Mouse (Mus musculus) liver, adult (tissue): ENCODE results near the gene Hsd17b3.

Experiments
- GATA4 ChIP-seq: IDR thresholded peaks from 2 replicates; pipeline ENCODE4 v1.6.1; 2014; ENCODE audit warnings: mild to moderate bottlenecking, low read length; ENCODE audit not compliant: insufficient replicate concordance

Hsd17b3 gene

DNA sequence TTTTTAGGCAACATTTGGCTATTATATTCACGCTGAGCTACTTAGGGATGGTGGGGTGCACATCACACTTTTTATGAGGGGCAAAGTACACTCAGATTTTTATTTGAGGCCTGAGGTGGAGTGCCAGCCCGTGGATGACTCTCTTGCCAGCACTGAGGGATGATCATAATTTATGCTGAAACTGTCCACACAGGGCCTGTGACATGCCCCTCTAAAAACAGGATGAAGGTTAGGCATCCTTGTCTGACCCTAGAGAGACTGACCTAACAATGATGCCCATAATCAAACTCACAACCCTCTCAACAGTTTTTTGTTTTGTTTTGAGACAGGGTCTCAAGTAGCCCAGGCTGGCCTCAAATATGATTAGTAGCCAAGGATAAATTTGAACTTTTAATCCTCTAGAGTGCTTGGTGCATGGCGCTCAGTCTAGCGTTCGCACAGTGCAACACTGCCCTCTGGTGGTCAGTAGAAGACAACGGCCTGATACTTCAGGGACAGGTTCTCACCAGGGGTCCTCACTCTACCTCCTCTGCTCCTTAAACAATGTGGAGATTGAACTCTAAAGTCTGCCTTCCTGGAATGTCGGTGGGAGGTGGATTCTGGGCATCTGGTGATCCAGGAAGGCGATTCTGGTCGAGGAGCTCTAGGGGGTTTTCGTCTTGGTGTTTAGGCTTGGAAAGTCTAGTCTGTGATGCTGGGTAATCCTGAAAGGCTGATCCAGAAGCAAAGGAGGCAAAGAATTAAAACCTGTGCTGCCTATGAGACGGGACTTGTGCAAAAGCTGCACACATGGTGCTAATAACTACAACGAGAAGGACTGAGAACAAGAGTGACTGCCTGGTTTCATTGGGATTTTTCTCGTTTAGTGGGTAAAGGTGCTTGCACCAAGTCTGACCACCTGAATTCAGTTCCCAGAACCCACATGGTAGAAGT, 52.7 kb downstream of the Hsd17b3 start:
- no peak for TF ChIP-seq GATA4

DNA sequence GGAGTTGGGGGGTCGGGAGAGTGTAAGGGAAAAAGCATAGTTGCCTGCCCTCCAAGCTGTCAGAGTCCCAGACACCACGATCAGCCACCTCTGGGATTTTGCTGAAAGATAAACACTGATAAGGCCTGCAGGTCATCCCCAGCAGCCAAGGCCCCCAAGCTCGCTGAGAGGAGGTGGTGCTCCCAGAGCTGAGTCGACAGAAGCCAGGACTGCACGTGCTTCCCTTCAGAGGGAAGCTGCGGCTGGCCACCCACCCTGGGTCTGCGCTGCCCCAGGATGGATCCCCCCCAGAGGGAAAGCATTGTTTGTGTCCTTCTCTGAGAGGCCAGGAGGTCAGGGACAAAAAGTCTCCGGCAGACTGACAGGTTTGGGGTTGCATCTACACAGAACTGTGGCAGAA, 54.0 kb downstream of the Hsd17b3 start:
- TF ChIP-seq GATA4: no peak

DNA sequence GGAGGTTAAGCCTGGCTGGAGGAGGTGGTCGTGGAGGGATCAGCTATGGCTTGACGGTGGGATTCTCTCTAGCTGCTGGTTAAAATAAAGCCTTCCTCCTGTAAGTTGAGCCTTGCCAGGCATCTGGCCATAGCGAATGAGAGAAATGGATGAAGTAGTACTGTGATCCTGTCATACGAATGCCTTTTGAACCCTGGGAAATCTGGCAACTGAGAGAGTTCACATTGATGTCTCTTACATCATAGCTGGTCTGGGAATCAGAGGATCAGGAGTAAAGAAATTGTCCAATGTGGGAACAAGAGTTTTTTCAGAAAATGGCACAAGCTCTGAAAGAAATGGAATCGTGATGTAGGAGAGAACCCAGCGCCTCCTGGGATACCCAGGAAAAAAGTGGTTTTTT, 55.1 kb downstream of the Hsd17b3 start:
- TF ChIP-seq GATA4: no peak

DNA sequence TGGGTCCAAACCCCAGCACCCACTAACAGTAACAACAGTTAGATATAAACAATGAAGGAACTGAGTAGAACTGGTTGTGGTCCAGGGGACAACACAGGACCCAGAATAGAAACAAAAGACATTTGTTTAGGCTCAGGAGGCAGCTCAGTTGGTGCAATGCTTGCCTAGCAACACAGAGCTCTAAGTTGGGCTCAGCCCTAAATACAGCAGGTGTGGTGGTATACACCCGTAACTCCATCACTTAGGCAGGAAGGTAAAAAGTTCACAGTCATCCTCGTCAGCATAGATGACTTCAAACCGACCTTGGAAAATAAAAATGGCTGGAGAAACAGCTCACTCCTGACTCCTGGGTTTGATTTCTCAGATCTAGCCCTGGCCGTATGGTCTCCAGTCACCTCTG, 55.8 kb downstream of the Hsd17b3 start:
- no peak for TF ChIP-seq GATA4

DNA sequence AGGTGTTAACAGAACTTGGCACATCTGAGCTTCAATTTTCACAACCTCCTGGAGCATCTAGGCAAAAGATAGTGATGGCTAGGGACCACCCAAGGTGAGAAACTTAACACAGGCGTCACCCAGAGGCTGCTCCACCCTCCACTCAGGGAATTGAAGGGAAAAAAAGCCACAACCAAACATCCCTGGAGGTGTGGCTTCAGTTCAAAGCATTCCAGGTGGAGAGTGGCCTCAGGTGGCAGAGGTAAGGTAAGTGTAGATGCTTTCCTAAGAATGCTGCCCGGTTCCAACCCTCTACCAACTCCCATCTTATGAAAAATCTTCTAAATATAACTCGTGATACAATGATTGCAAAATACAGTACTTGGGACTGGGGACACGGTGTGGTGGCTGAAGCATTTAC, 57.8 kb downstream of the Hsd17b3 start:
- no peak for TF ChIP-seq GATA4

GRCm38 (mm10) chr13:64030792-64031191, 58.2 kb downstream of the Hsd17b3 start:
- TF ChIP-seq GATA4: no peak

DNA sequence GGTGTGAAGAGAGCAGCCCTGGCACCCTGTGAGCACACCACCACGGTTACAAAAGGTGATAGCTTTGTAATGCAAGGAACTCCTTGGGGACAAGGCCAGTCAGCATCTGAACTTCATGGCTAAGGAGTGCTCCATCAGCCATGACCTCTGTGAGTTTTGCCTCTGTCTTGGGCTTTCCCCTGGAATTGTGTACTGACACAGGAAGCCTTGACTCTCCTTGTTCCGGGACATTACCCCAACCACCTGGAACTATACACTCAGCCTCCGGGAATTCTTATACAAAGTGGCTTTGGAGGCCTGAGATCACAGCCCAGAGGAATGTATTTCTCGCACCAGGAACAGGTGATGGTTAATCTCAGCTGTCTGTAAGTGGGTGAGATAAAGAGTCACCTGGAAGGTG, 64.2 kb downstream of the Hsd17b3 start:
- no peak for TF ChIP-seq GATA4

DNA sequence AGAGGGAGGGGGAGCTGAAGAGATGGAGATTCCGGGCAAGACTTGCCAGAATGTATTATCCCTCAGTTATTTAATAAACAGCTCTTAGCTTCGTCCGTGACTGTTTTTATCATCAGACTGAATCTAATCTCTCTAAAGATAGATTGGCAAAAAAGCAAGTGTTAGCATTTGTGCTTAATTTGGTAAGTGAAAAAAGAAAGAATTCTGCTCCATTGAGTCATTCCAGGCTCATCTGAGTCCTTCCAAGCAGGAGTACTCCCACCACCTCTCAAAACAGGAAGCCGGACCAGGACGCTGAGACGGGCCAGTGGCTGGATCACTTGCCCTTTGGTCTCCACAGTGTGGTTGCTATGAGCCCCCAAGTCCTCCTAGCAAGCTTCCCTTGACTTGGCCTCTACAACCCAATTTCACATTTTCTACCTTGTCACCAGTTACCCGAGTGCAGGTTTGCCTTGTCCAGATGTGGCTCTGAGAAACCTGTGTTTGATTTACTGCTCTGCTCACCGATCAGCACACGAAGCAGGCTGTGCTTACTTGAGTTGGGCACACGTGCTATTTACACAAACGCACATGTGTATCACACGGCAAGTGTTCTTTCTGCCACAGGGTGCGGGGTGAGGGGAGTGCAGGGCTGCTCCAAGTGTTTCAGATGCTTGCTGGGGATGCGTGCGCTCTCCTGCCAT, 66.1 kb downstream of the Hsd17b3 start:
- no peak for TF ChIP-seq GATA4

GRCm38 (mm10) chr13:64020902-64021311, 68.1 kb downstream of the Hsd17b3 start:
- no peak for TF ChIP-seq GATA4

GRCm38 (mm10) chr13:64018586-64019141, 70.4 kb downstream of the Hsd17b3 start:
- TF ChIP-seq GATA4: no peak

- no peak for TF ChIP-seq GATA4
These were observed 73.0 kb downstream of the Hsd17b3 start for GRCm38 (mm10) chr13:64016048-64016447.

DNA sequence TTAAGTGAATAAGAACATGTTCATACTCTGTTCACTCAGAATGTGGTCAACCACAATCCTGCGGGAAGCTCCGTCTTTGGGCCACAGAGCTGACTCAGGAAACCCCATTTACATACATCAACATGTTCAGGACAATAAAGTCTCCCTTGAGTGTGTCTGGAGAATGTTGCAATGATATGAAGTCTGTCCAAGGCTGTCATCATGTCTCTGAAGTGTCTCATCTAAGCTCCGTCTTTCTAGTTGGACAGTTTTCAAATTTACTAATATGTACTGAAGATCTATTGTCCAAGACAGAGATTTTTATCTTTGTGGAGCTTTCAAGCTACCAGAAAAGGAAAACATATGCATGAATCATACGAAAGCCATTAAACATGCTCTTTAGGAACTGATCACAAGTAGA, 77.9 kb downstream of the Hsd17b3 start:
- no peak for TF ChIP-seq GATA4
